Mouse (Mus musculus): ENCODE data around the gene Fktn.

DNA sequence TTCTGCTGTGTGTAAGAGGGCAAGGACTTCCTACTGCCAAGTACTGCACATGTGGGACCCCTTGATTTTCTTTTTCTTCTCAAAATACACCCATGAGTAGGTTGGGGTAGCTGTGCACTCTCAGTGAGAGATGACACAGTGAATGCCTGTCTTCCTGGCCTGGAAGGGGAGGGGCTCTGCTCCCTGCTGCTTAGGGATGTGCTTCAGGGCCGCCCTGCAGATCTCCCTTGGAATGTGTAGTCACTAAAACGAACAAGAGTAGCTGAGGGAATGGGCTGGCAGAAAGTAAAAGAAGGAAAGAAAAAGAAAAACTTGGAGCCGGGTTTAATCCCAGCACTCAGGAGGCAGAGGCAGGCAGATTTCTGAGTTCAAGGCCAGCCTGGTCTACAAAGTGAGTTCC is 48.7 kb downstream of the Fktn start:
- no peak for TF ChIP-seq CTCF (IDR thresholded peaks at IDR 0.05; ENCODE audit: low read depth, low read length)
- no peak for TF ChIP-seq POLR2A (IDR thresholded peaks at IDR 0.05; ENCODE audit: insufficient read depth, low read length)
- TF ChIP-seq EP300 (IDR thresholded peaks at IDR 0.05; ENCODE audit: insufficient read depth, low read depth, low read length), result no peak

Data from ES-Bruce4 (cell line).